Mouse (Mus musculus) thymus, adult 2 months (tissue): ENCODE measurements around the gene C1rb.
"Not testable (repeated sequence)": the region's sequence is repeated elsewhere in the genome, so short reads cannot be mapped to it uniquely, and the experiment has no call there.

ENCODE experiments used
- CTCF ChIP-seq: fragments of 200-500 bp; IDR thresholded peaks from 2 replicates; pipeline ENCODE4 v1.5.1; 2012; ENCODE audit warnings: mild to moderate bottlenecking, control low read depth, low read length, moderate library complexity, borderline replicate concordance; ENCODE audit not compliant: control insufficient read depth, poor library complexity, insufficient read depth; ENCODE audit errors: extremely low read depth
- POLR2A ChIP-seq: fragments of 200-500 bp; IDR thresholded peaks from 2 replicates; pipeline ENCODE4 v1.6.1; 2012; ENCODE audit warnings: mild to moderate bottlenecking, low read length, control low read depth, moderate library complexity; ENCODE audit not compliant: control insufficient read depth, poor library complexity, insufficient read depth; ENCODE audit errors: extremely low read depth

GRCm38 (mm10) chr6:124575155-124575678, 5.1 kb downstream of the C1rb start:
- TF ChIP-seq CTCF, POLR2A: not testable (repeated sequence)
